17 mouse cellular contexts compared by ENCODE assay signal in the genomic region with DNA sequence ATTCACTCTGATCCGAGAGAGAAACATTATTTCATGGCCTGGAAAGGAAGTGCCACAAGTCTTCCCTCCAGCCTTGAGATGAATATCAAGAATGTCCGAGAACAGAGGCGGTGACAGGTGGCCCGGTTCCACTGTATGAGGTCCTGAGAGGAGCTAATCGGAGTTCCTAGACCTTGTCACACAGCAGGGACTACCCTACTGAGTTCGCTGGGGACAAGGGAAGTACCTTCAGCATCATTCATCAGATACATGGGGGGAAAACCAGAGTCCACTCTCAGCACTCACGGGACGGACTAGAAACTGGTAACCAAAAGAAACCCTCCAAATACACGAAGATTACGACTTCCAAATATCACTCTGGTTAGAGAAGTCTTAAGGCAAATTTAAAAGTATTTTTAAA. TPM values are rescaled to one million over a fixed set of nuclear protein-coding genes. Genes with fewer than 3 reads are reported as not detected.
DNase-seq lines count a peak whose midpoint lies in the region; ATAC-seq and TF ChIP-seq lines count a peak whose summit lies in the region.
"Had no signal": no experiment of that assay in that cellular context is flagged by ENCODE, and none has a peak within 500 bp of the region (broad histone marks: within the 10 kb centered on the region; RNA-seq: fewer than 3 reads in every experiment).

No protein-coding gene starts in this region.

- TF ChIP-seq CTCF in stomach, postnatal 0 days (IDR thresholded peaks at IDR 0.05; ENCODE audit: low read depth), result no peak
- TF ChIP-seq CTCF in bone marrow macrophage, adult 2 months (IDR thresholded peaks at IDR 0.05; ENCODE audit: low read depth, low read length), result no peak

- H3K27ac ChIP-seq in kidney, embryonic 15.5 days, result peak overlapping the region; percentile 60; the same call in 1 of the 2 replicates
- 0 out of 2 replicates have a peak overlapping the region, but pooled peaks have one; percentile 8 for H3K27ac ChIP-seq in stomach, embryonic 16.5 days (ENCODE audit: low read length)
- H3K27ac ChIP-seq in stomach, postnatal 0 days (replicated peaks), result no peak overlapping the region
- peak overlapping the region; percentile 47 for H3K27ac ChIP-seq in bone marrow macrophage, adult 2 months (ENCODE audit: insufficient read depth, low read depth, low read length)
- H3K27ac ChIP-seq: embryonic facial prominence, embryonic 10.5 days; neural tube, embryonic 13.5 days had no signal

- ATAC-seq in kidney, embryonic 15.5 days (replicated peaks; ENCODE audit: low FRiP score), result no peak
- ATAC-seq in stomach, embryonic 16.5 days (ENCODE audit: insufficient read depth, low FRiP score), result no peak
- no peak for ATAC-seq in stomach, postnatal 0 days (ENCODE audit: low FRiP score, low TSS enrichment)
- no peak for ATAC-seq in activated CD4-positive, CD25-positive, alpha-beta regulatory T cell, adult 4 months
- ATAC-seq: midbrain, embryonic 16.5 days; Patski had no signal

- H3K4me1 ChIP-seq in kidney, embryonic 15.5 days, result peaks cover 18% of the 10 kb centered on the region
- H3K4me1 ChIP-seq in stomach, embryonic 16.5 days (ENCODE audit: control insufficient read depth, insufficient read depth, low read length), result peaks cover 6% of the 10 kb centered on the region; the same call in 1 of the 2 replicates
- no peaks in the 10 kb centered on the region for H3K4me1 ChIP-seq in stomach, postnatal 0 days (replicated peaks; ENCODE audit: control insufficient read depth, insufficient read depth)
- H3K4me1 ChIP-seq in bone marrow macrophage, adult 2 months (ENCODE audit: control insufficient read depth, insufficient read depth, low read length), result peaks cover 30% of the 10 kb centered on the region

- no peak for TF ChIP-seq POLR2A in bone marrow macrophage, adult 2 months (IDR thresholded peaks at IDR 0.05; ENCODE audit: borderline replicate concordance, low read depth, low read length)

- 79% methylated on average over 10 of the region's 10 CpGs for WGBS in kidney, embryonic 15.5 days
- WGBS in stomach, embryonic 16.5 days, result 81% methylated on average over 10 of the region's 10 CpGs
- 81% methylated on average over 10 of the region's 10 CpGs for WGBS in stomach, postnatal 0 days

- no peaks in the 10 kb centered on the region for H3K9me3 ChIP-seq in kidney, embryonic 15.5 days (replicated peaks)
- H3K9me3 ChIP-seq in stomach, embryonic 16.5 days (replicated peaks; ENCODE audit: control insufficient read depth, low read length), result no peaks in the 10 kb centered on the region
- no peaks in the 10 kb centered on the region for H3K9me3 ChIP-seq in stomach, postnatal 0 days (ENCODE audit: control insufficient read depth, low read length)
- H3K9me3 ChIP-seq: neural tube, embryonic 13.5 days had no signal

- no peak overlapping the region for H3K4me3 ChIP-seq in kidney, embryonic 15.5 days (replicated peaks)
- H3K4me3 ChIP-seq in stomach, embryonic 16.5 days (replicated peaks; ENCODE audit: low read length), result no peak overlapping the region
- no peak overlapping the region for H3K4me3 ChIP-seq in stomach, postnatal 0 days (ENCODE audit: low read depth, low read length)
- no peak overlapping the region for H3K4me3 ChIP-seq in bone marrow macrophage, adult 2 months (ENCODE audit: insufficient read depth, low read length)
- H3K4me3 ChIP-seq: embryonic facial prominence, embryonic 10.5 days; neural tube, embryonic 13.5 days had no signal

- H3K4me2 ChIP-seq in kidney, embryonic 15.5 days, result no peak overlapping the region
- no peak overlapping the region for H3K4me2 ChIP-seq in stomach, embryonic 16.5 days (ENCODE audit: low read depth, low read length)
- H3K4me2 ChIP-seq in stomach, postnatal 0 days (replicated peaks; ENCODE audit: low read depth), result no peak overlapping the region
- H3K4me2 ChIP-seq: neural tube, embryonic 13.5 days had no signal

- no peaks in the 10 kb centered on the region for H3K27me3 ChIP-seq in kidney, embryonic 15.5 days
- H3K27me3 ChIP-seq in stomach, embryonic 16.5 days (ENCODE audit: control insufficient read depth, insufficient read depth, low read length), result no peaks in the 10 kb centered on the region
- H3K27me3 ChIP-seq in stomach, postnatal 0 days (ENCODE audit: control insufficient read depth, insufficient read depth, low read length), result no peaks in the 10 kb centered on the region
- H3K27me3 ChIP-seq: neural tube, embryonic 13.5 days; Patski had no signal

- intact Hi-C loops in left cerebral cortex, postnatal 14 days (cut with DNase I), result loop anchor here (5.0 kb wide), 1 partner anchor 77 kb away; a partner anchor contains a TSS

- DNase-seq in kidney, postnatal 4 days, result no peak
- no peak for DNase-seq in stomach, postnatal 0 days (ENCODE audit: low spot score)
- peak; percentile 50 to 61 for DNase-seq in natural killer cell, adult 2 months (ENCODE audit: low spot score in 2 of 2)
- DNase-seq in left cerebral cortex, postnatal 14 days (ENCODE audit: low spot score in 2 of 2), result no peak
- DNase-seq: cerebellum, postnatal 10 days; gastrocnemius, postnatal 36 days; left cerebral cortex, postnatal 4 days; right cerebral cortex, postnatal 4 days had no signal

- no peak overlapping the region for H3K9ac ChIP-seq in kidney, embryonic 15.5 days
- no peak overlapping the region for H3K9ac ChIP-seq in stomach, embryonic 16.5 days (ENCODE audit: low read length)
- no peak overlapping the region for H3K9ac ChIP-seq in stomach, postnatal 0 days (ENCODE audit: low read length)
- H3K9ac ChIP-seq: neural tube, embryonic 13.5 days had no signal

- H3K36me3 ChIP-seq in kidney, embryonic 15.5 days, result peaks cover 24% of the 10 kb centered on the region
- 0 out of 2 replicates have a peak, but pooled peaks cover 12% of the 10 kb centered on the region for H3K36me3 ChIP-seq in stomach, embryonic 16.5 days (ENCODE audit: control insufficient read depth, insufficient read depth, low read length)
- peaks cover 12% of the 10 kb centered on the region for H3K36me3 ChIP-seq in stomach, postnatal 0 days (ENCODE audit: control insufficient read depth, insufficient read depth, low read length)

- TF ChIP-seq EP300 in stomach, postnatal 0 days (optimal IDR thresholded peaks at IDR 0.05), result no peak

RNA-seq across cellular contexts. Expression of a gene that starts 38.5 kb away (rescaled TPM):
- not detected in 2 replicates for polyA plus RNA-seq in kidney, embryonic 15.5 days (2015; fragmentation: Nextera tagmentation; extraction: Ambion mirVana)
- not detected in 2 replicates for polyA plus RNA-seq in stomach, embryonic 16.5 days (2015; fragmentation: Nextera tagmentation; extraction: Ambion mirVana)
- polyA plus RNA-seq in stomach, postnatal 0 days (2015; fragmentation: Nextera tagmentation; extraction: Ambion mirVana), result not detected in 2 replicates
- not detected in 2 replicates for polyA plus RNA-seq in bone marrow macrophage, adult 2 months (2012; ENCODE audit: insufficient read depth, insufficient read length, missing spikeins)
- total RNA-seq in left cerebral cortex, postnatal 14 days (2021), result not detected
- not detected for polyA plus RNA-seq in activated CD4-positive, CD25-positive, alpha-beta regulatory T cell, adult 4 months (2017; shearing (Covaris generic))
- total RNA-seq: gastrocnemius, postnatal 36 days; left cerebral cortex, postnatal 4 days had no signal
- polyA plus RNA-seq: embryonic facial prominence, embryonic 10.5 days; heart, embryonic 14.5 days; midbrain, embryonic 16.5 days; neural tube, embryonic 13.5 days; Patski had no signal

Comparison
In these comparisons a context has a peak if more than half of its experiments do, and no peak if none do; other contexts are left out.
1. DNase-seq: peak in natural killer cell, adult 2 months (2 of 2); none in kidney, postnatal 4 days (0 of 2), stomach, postnatal 0 days (single experiment) and left cerebral cortex, postnatal 14 days (0 of 2).